Mouse (Mus musculus) urinary bladder, postnatal 36 days (tissue): Measurements from ENCODE around the gene Cc2d2b.

Experiments
- DNase-seq, 2 experiments: peaks; one replicate each; pipeline ENCODE4 v3.0.0; 2022; ENCODE audit warnings: low spot score in 2 of 2, mixed read lengths in 1 of 2

Gene Cc2d2b

DNA sequence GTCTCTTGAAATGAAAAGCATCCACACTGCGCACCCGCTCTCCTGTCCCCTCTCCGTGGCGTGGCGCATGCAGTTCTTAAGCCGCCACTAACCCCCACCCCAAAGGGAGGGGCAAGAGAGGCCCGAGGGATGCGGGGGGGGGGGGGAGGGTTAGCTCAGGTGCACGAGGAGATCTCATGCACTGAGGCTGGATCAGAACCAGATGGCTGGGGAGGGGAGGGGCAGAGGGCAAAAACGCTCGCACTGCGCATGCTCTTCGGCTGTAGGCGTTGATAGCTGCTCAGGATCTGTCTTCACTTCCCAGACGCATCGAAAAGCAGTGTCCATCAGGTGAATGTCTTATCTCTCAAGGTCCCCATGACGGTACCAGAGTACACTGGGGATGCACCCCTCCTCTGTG, at the start of gene Cc2d2b:
Gene Cc2d2b, plus strand, starts transcription at position 195 of the 400 bp plus-strand sequence.
- no peak for DNase-seq

DNA sequence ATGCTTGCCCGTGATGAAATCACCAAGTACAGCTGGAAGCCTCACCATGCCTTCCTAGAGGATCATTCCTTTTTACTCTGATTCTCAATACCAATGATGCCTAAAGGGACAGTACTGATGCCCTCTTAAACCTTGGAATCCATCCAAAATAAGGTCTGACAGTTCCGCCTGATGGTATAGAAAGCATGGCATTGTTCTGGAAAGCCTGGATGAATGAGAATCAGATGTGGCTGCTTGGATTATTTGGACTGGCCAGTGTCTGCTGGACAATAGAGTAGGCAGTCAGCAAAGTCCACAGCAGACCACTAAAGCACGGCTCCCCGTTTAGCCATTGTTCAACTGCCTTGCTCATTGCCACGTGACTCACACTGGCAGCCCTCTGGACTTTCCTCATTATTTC, 48.7 kb upstream of the Cc2d2b start:
- DNase-seq: no peak

DNA sequence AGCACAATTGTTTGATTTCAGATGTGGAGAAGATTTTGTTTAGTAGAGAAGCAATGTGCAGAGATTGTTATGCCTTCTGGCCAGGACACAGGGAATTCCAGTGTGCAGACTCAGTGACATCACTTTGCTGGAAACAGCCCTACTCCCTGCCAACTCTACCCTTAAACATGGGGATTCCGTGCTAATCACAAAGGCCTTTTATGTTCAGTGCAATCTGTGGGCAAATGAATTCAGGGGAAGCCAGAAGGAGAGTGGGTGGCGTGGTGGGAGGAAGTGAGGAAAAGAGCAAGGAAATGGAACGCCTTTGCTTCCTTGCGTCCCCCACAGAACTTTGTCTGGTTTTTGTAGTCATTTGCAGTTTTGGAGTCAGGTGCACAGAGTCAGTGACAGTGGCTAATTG, 46.1 kb upstream of the Cc2d2b start:
- no peak for DNase-seq

DNA sequence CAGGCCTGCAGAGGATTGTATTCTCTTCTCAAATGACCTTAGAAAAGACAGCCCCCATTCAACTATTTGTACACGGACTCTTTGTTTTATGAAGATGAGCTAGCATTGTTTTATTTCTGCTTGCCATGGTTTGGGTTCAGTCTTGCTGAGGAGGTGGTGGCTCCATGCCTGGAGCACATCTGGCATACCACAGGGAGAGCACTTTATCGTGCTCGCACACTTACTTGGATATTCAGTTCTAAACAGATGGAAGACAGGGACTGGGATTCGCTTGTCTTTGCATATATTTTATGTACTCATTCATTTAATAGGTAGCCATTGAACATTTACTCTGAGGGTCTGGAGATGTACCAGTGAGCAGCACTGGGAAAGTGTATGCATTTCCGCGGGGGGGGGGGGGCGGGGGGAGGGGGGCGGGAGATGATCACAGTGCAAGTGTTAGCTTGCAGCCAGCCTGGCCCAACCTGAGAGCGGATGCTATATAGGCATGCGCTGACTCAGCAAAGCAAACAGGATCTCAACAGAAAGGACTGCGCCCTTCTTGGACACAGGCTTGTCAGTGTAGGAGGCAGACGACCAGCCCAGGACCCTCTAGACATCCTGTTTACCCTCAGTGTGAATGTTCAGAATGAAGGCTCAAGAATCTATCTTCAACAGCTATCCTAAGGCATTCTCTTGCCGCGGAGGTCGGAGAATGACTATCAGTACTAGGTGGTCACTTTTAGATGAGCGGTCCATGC, 35.5 kb upstream of the Cc2d2b start:
- DNase-seq: no peak

DNA sequence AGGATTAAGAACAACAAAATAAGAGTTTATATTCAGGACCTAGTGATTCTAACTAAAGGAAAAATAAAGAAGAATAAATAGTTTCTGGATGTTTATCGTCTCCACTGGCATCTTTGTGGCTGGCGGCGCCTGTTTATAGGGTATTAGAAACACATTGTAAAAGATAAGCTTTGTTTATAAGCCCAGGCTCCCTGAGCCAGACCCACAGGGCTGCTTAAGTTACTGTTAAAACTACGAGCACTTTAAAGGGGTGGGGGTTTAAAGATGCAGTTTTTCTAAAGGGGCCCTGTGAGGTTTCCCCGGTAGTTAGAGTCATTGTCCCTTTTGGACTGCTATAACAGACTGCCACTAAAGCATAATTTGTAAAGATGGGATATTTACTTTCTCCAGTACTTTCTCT, 33.9 kb upstream of the Cc2d2b start:
- no peak for DNase-seq

DNA sequence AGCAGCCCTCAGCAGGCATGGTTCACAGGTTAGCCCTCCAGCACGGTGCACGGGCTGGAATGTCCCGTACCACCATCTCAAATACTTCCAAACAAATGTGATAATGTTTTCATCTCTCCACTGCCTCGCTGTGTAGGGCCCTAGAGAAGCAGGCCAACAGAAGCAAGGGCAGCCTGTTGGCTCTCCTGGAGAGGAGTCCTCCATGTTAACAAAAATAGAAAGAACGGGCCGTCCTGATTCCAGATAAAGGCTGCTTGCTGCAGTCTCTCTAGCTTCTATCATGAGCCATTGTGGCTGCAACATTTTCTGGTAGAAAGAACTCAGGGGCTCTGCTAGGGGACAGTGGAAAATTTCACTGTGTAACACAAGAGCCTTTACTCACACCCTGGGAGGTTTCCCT, 31.6 kb upstream of the Cc2d2b start:
- DNase-seq: no peak

DNA sequence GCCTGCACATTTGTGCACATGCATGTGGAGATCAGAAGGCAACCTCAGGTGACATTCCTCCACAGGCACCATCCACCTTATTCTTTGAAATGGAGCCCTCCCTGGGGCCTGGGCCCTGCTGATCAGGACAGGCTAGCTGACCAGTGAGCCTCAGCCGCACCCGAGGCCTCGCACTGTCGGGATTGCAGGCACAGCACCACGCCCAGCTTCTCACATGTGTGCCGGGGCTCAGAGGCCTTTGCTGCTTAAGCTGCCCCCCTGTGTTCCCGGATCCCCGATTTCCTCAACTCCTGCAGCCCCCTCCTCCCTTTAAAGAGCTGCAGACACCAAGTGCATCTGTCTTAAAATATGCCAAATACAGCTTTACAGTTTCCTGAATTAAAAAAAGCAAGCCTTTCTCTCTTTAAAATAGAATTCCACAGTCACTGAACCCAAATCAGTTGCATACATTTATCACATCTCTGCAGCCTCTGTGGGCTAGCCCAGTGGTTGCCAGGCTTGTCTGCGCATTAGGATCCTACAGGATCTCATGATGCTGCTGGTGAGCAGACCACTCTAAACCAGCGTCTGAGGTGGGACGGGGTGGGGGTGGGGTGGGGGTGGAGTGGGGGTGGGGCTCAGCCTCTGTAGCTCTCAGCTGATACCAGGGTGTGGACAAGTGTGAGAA, 29.0 kb upstream of the Cc2d2b start:
- no peak for DNase-seq

DNA sequence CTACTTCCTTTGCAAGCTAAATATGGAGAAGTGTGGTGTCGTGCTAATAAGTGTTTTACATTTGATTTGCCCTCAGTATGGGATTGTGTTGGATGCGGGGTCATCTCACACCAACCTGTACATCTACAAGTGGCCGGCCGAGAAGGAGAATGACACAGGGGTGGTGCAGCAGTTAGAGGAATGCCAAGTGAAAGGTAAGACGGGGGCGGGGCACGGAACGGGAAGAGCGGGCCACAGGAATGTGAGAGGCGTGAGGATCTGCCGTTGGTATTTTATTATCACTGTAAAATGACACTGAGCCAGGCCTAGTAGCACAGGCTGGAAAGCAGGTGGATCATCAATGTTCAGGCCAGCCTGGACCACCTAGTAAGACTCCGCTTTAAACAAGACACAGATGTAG, 28.2 kb upstream of the Cc2d2b start:
- no peak for DNase-seq

DNA sequence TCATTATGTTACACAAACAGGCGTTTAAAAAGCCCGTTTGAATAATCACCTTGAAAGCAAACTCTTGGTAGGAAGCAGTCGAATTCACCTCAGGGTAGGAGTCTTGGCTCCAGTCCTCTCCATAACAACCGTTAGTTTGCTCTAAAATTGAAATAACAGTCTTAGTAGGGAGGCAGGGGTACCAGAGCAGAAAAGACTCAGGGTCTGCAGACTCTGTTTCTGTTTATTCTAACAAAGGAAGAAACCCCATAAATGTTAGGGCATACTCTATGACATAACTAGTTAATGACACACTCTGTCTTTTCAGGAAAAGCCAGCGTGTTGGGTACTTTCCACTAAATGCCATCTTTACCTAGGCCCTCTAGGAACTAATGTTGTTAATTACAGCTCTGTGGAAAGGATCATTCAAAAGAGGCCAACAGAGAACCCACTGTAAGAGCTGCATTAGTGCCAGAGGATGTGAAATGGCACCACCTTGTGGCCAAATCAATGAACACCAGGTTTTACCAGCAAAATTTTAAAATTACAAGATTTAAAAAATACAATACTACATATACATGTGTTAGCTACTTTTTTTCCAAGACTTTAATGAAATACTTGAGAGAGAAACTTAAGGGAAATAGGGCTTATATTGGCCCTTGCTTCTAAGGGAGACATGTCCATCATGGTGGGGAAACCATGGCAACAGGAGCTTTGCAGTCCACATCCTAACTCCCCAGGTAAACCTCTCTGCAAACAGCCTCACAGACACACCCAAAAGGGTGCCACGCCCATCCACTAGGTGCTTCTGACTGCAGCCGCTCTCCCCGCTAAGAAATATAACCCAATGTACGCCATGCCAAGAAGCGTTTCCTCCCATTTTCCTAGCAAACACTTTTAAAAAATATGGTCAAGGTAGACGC, 26.2 kb upstream of the Cc2d2b start:
- DNase-seq: no peak

DNA sequence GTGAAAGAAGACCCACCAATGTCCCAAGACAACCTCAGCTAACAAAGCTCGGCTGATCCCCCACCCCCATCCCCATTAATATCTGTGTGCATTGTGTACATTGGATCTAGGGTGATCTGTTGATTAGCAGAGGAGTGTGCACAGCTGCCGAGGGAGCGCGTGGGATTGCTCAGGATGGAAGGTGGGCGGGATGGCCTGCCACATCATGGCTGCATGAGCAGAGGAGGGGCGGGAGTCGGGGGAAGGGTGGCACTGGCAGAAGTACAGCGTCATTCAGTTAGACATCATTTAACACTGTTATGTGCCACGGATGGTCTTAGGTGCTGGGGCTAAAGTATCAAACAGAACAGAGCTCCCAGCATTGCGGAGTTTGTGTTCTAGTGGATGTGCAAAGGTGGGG, 25.0 kb upstream of the Cc2d2b start:
- DNase-seq: no peak

DNA sequence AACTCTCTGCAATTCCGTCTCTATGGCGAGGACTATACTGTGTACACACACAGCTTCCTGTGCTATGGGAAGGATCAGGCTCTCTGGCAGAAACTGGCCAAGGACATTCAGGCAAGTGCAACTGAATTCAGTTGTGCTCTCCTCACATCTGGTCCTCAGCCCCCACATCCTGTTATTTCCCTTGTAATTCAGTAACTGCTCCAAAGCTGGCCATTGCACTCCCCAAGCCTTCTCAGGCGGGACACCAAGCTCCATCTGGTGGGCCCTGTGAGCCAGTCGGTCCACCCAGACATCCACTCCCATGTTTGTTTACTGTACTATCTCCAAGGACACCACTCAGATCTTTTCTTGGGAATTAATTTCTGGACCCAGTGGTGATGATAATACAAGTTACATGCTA, 22.4 kb upstream of the Cc2d2b start:
- DNase-seq: peak in 1 of 2 experiments; percentile 31

DNA sequence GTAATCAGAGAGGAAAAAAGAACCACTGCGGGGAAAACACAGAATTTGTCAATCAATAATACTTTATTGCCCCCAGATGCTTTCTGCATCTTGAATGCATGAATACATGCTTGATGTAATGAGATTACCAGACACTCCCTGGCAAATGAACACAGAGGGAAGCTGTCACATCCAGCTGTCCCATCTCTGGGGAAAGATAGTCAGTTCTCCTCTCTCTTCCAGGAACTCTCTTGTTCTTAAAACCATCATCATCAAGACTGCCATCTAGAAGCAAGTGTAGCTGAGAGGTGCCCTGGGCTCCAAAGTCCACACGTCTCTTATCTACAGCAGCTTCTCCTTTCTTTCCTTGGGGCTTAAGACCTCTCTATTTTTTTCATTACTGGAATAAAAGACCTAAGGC, 21.9 kb upstream of the Cc2d2b start:
- DNase-seq: no peak

DNA sequence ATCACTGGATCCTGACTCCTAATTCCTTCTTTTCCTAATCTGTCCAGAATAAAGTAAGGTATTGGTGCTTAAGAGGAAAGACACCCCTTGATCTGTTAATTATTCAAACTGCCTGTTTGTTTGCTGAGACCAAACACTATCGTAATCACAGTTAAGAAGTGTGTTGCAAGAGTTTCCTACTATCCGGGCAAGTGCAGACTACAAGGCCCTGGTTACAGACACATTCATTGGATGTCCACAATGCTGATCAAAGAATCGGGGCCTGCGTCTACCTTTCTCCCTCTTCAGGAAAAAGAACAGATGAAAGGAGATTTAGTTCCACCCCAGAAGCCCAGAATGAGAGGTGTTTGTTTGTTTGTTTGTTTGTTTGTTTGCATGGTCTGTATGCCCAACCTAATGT, 20.3 kb upstream of the Cc2d2b start:
- DNase-seq: no peak

DNA sequence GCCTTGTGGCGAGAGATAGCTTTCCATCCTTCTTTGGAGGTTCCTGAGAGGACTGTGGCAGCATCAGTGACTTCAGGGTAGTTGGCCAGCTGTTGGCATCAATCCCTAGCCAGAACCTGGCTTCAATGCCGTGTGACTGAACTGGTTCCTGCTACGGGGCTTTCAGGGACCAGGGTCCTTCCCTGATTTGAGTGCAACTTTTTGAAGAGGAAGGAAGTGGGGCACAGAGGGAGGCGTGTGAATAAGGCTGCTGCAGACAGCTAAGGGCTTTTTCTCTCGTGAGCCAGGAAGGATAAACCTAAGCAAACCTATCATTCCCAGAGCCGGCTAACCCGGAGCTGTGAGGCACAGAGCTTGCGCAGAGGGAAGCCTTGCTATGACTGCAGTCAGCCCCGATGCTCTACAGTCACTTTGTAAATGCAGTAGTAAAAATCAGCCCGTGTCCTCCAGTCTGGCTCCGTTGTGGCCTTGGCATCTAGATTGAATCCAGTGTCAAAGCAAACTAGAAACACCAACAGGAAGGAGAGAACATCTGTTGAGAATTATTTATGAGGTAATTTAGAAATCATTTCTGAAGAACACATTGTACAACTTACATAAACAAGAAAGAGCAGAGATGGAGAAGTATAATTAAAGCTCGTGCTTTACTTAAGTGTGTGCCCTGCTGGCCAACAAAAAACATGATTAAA, 19.7 kb upstream of the Cc2d2b start:
- DNase-seq: peak in 1 of 2 experiments; percentile 20

DNA sequence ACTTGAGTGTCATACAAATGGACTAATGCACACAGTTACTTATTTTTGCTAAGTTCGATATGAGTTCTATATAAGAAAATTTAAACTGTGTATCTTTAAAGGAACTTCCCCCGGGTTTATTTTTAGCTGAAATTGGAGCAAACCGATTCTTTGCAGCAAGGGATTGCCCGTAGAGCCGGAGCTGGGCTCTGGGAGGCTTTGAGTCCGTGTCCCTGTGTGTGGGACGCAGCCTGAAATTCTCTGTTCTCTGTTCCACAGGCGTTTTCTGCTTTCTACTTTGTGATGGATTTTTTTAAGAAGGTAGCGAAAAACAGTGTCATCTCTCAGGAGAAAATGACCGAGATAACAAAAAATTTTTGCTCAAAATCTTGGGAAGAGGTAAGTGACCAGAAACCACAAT, 15.1 kb upstream of the Cc2d2b start:
- DNase-seq: no peak

DNA sequence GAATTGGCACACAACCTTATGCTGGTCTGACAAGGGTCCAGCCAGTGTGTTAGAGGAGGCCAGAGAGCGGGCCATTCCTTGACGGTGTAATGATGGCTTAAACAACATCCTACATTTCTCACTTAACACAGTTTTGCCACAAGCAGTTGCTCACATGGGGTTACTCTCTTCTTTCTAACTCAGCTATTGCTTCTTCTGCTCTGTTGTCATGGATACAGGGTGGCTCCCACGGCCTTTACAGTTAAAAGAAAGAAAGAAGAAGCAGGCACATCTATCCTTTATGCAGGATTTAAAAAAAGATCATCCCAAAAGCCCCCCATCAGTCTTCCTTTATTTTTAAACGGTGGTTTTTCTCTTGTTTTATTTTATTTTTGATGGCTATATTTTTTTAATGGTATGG, 14.7 kb upstream of the Cc2d2b start:
- no peak for DNase-seq

DNA sequence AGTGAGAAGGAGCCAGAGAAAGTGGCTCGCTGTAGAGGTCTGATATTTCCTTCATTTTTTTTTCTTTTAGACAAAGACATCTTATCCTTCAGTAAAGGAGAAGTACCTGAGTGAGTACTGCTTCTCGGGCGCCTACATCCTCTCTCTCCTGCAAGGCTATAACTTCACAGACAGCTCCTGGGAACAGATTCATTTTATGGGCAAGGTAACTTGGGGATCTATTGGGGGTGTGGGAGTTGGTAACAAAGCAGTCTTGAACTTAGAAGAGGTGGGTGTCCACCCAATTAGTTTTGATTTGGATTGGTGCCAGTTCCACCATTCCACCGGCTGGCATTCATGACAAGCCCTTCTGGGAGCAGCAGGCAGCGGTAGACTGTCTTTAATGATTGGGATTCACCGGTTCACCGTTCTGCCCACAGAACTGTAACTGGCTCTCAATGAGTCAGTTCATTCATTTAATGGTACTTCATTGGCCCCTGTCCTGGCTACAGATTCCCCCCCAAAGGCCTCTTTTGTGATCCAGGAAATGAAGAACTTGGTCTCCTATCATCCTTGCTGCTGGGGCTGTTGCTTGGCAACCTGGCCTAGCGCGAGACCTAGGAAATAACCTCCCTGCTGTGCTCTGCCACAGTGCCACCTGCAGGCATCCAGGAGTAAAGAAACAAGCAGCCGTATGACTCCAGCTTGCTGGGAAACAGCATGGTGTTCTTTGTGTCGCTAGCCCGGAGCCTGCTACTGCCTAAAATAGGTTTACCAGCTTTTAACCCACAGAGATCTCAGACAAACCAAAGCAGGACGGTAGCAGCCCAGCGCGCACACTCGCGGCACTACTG, 11.7 kb upstream of the Cc2d2b start:
- DNase-seq: peak in 1 of 2 experiments; percentile 54

DNA sequence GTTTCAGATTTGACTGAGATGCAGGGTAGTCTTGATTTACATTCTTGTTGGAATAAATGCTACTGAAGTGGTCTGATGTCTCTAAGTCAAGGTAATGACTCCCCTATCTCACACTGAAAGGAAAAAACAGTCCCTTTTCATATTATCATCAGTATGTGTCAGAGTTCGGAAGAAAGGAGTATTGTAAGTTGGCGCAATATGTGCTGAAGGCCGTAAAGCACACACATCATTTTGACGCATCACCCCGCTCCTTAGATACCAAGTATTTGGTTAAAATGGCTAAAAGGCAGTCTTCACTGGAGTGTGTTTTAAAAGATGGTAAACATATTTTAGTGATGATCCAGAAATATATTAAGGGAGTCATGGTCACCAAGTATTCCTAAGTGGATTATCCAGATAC, 10.9 kb upstream of the Cc2d2b start:
- no peak for DNase-seq

DNA sequence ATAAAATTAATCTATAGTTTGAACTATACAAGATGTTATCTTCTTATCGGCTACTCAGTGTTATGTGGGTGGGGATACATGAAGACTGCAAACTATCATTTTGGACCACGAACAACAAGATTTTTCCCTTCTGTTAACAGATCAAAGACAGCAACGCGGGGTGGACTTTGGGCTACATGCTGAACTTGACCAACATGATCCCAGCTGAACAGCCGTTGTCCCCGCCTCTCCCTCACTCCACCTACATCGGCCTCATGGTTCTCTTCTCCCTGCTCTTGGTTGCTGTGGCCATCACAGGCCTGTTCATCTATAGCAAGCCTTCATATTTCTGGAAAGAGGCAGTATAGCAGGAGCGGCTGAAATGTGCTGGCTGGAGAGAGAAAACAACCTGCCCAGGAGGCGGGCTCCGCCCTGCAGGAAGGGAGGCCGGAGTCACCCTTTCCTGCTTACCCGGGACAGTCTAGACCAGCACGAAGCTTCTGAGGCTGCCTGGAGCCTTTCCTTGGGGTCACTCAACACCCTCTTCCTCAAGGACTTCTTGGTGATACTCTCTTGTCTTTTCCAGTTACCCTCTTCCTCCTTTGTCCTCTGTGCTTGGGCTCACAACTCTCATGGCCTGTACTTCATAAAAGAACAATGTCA, 9.7 kb upstream of the Cc2d2b start:
- no peak for DNase-seq

DNA sequence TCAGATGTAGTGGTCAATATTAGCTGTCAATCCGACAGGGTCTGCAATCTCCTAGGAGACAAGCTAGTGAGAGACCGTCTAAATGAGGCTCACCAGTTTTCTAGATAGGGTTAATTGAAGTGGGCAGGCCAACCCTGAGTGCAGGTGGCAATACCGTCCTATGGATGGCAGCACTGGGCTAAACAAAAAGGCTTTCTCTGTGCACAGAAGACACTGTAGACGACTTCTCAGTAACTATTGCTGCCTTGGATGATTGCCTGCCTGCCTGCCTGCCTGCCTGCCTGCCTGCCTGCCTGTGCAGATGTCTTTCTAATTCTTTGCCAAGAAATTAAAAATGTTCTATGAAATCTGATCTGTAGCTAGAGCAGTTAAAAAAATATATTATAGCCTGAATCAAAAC, 1.9 kb upstream of the Cc2d2b start:
- DNase-seq: no peak

DNA sequence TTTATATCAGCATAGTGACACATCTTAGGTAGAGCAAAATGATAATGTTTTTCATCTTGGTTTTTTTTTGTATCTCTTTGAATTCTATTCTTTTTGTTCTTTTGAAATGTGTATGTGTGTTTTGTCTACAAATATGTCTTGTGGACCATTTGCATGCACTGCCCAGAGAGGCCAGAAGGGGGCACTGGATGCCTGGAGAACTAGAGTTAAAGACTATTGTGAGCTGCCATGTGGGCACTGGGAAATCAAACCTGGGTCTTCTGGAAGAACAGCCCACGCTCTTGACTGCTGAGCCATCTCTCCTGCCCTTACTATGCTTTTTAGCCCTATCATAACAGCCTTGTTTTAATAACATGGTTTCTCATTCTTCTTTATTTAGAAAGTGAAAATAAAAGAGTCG, 5.8 kb downstream of the Cc2d2b start:
- peak in 1 of 2 experiments; percentile 22 for DNase-seq
